Comparison of ENCODE assay signal across 8 mouse cellular contexts in genomic region chr5:35701042-35701441, GRCm38 (mm10). TPM values are rescaled to one million over a fixed set of nuclear protein-coding genes. Genes with fewer than 3 reads are reported as not detected.
DNase-seq lines count a peak whose midpoint lies in the region; ATAC-seq and TF ChIP-seq lines count a peak whose summit lies in the region.

No protein-coding gene starts in this region.

- DNase-seq in heart, adult 18-20 months, result peak; percentile 69 to 85
- DNase-seq in heart, embryonic 10.5 days (ENCODE audit: low spot score), result no peak
- peak; percentile 87 for DNase-seq in adipocyte (ENCODE audit: low spot score)
- peak; percentile 76 to 80 for DNase-seq in heart, postnatal 36 days
- DNase-seq in left cerebral cortex, adult 11 months (ENCODE audit: low spot score), result peak; percentile 43
- peak; percentile 42 for DNase-seq in midbrain, postnatal 0 days (ENCODE audit: low spot score)
- DNase-seq in stomach, postnatal 0 days (ENCODE audit: low spot score), result peak; percentile 80

- H3K27ac ChIP-seq in heart, embryonic 10.5 days, result no peak overlapping the region
- H3K27ac ChIP-seq in cortical plate, adult 2 months (ENCODE audit: insufficient read depth, low read length), result no peak overlapping the region
- no peak overlapping the region for H3K27ac ChIP-seq in midbrain, postnatal 0 days (ENCODE audit: low read depth, low read length)
- H3K27ac ChIP-seq in stomach, postnatal 0 days (replicated peaks), result no peak overlapping the region

- H3K36me3 ChIP-seq in heart, embryonic 10.5 days, result peaks cover 16% of the 10 kb centered on the region; the same call in 1 of the 2 replicates
- no peaks in the 10 kb centered on the region for H3K36me3 ChIP-seq in midbrain, postnatal 0 days (ENCODE audit: insufficient read depth, low read length)
- no peaks in the 10 kb centered on the region for H3K36me3 ChIP-seq in stomach, postnatal 0 days (ENCODE audit: control insufficient read depth, insufficient read depth, low read length)

- peak; percentile 92 for TF ChIP-seq CTCF in cortical plate, adult 2 months (IDR thresholded peaks at IDR 0.05; ENCODE audit: extremely low read depth, insufficient read depth, low read length)
- TF ChIP-seq CTCF in midbrain, postnatal 0 days (IDR thresholded peaks at IDR 0.05), result peak; percentile 73
- TF ChIP-seq CTCF in stomach, postnatal 0 days (IDR thresholded peaks at IDR 0.05; ENCODE audit: low read depth), result peak; percentile 92

- TF ChIP-seq POLR2A in cortical plate, adult 2 months (IDR thresholded peaks at IDR 0.05; ENCODE audit: extremely low read depth, insufficient read depth, low read length), result no peak

- TF ChIP-seq EP300 in stomach, postnatal 0 days (optimal IDR thresholded peaks at IDR 0.05), result no peak

- no peak overlapping the region for H3K9ac ChIP-seq in midbrain, postnatal 0 days (replicated peaks; ENCODE audit: low read length, poor library complexity, severe bottlenecking)
- H3K9ac ChIP-seq in stomach, postnatal 0 days (ENCODE audit: low read length), result no peak overlapping the region

- 44% methylated on average over 6 of the region's 6 CpGs for WGBS in heart, embryonic 10.5 days
- WGBS in midbrain, postnatal 0 days, result 52% methylated on average over 6 of the region's 6 CpGs
- 50% methylated on average over 6 of the region's 6 CpGs for WGBS in stomach, postnatal 0 days

- no peak for ATAC-seq in midbrain, postnatal 0 days (ENCODE audit: low FRiP score)
- ATAC-seq in stomach, postnatal 0 days (ENCODE audit: low FRiP score, low TSS enrichment), result peak; percentile 52; the same call in 1 of the 2 replicates

- H3K4me2 ChIP-seq in midbrain, postnatal 0 days (ENCODE audit: low read depth, low read length, poor library complexity, severe bottlenecking), result no peak overlapping the region
- no peak overlapping the region for H3K4me2 ChIP-seq in stomach, postnatal 0 days (replicated peaks; ENCODE audit: low read depth)

- no peaks in the 10 kb centered on the region for H3K4me1 ChIP-seq in heart, embryonic 10.5 days
- H3K4me1 ChIP-seq in cortical plate, adult 2 months (ENCODE audit: control insufficient read depth, insufficient read depth, low read length), result no peaks in the 10 kb centered on the region
- no peaks in the 10 kb centered on the region for H3K4me1 ChIP-seq in midbrain, postnatal 0 days (ENCODE audit: insufficient read depth, low read length)
- no peaks in the 10 kb centered on the region for H3K4me1 ChIP-seq in stomach, postnatal 0 days (replicated peaks; ENCODE audit: control insufficient read depth, insufficient read depth)

- H3K4me3 ChIP-seq in heart, embryonic 10.5 days, result no peak overlapping the region
- no peak overlapping the region for H3K4me3 ChIP-seq in cortical plate, adult 2 months (ENCODE audit: insufficient read depth, low read length)
- no peak overlapping the region for H3K4me3 ChIP-seq in midbrain, postnatal 0 days (ENCODE audit: low read depth, low read length)
- H3K4me3 ChIP-seq in stomach, postnatal 0 days (ENCODE audit: low read depth, low read length), result no peak overlapping the region

- no peaks in the 10 kb centered on the region for H3K9me3 ChIP-seq in heart, embryonic 10.5 days
- H3K9me3 ChIP-seq in midbrain, postnatal 0 days (ENCODE audit: low read length), result no peaks in the 10 kb centered on the region
- H3K9me3 ChIP-seq in stomach, postnatal 0 days (ENCODE audit: control insufficient read depth, low read length), result no peaks in the 10 kb centered on the region

- H3K27me3 ChIP-seq in heart, embryonic 10.5 days (ENCODE audit: insufficient read depth, poor library complexity, severe bottlenecking), result peaks cover 45% of the 10 kb centered on the region; the same call in 1 of the 2 replicates
- no peaks in the 10 kb centered on the region for H3K27me3 ChIP-seq in midbrain, postnatal 0 days (ENCODE audit: insufficient read depth, low read length)
- no peaks in the 10 kb centered on the region for H3K27me3 ChIP-seq in stomach, postnatal 0 days (ENCODE audit: control insufficient read depth, insufficient read depth, low read length)

- intact Hi-C loops in heart, postnatal 36 days (cut with DNase I), result loop anchor here (1.0 kb wide), 1 partner anchor 54 kb away; no protein-coding TSS in a partner anchor

RNA-seq across cellular contexts. Expression of gene Htra3, which starts 21.5 kb away (rescaled TPM):
- 10 to 100 TPM; 73.5 to 83.6 TPM for total RNA-seq in heart, adult 18-20 months (2021)
- polyA plus RNA-seq in heart, embryonic 10.5 days (2016; fragmentation: Nextera tagmentation; extraction: Ambion mirVana), result 4.6 and 7.2 TPM in 2 replicates
- polyA plus RNA-seq in cortical plate, adult 2 months (2012; rRNA removed), result 6.5 and 6.9 TPM in 2 replicates
- total RNA-seq in heart, postnatal 36 days (2021), result 100 to 1,000 TPM; 105 to 136 TPM
- 19.9 and 26.3 TPM in 2 replicates for total RNA-seq in midbrain, postnatal 0 days (2014; rRNA removed)
- 20.9 and 22.0 TPM in 2 replicates for polyA plus RNA-seq in midbrain, postnatal 0 days (2015; fragmentation: Nextera tagmentation; extraction: Ambion mirVana)
- 39.4 and 47.5 TPM in 2 replicates for polyA plus RNA-seq in stomach, postnatal 0 days (2015; fragmentation: Nextera tagmentation; extraction: Ambion mirVana)

RNA-seq across cellular contexts. Expression of gene Sh3tc1, which starts 38.7 kb away (rescaled TPM):
- total RNA-seq in heart, adult 18-20 months (2021), result 10 to 100 TPM in 1 of 2 experiments, 1 to 10 TPM in 1; 8.2 to 10.3 TPM
- polyA plus RNA-seq in heart, embryonic 10.5 days (2016; fragmentation: Nextera tagmentation; extraction: Ambion mirVana), result 7.8 and 13.1 TPM in 2 replicates
- 1.2 and 1.4 TPM in 2 replicates for polyA plus RNA-seq in cortical plate, adult 2 months (2012; rRNA removed)
- 1 to 10 TPM; 7.0 to 9.9 TPM for total RNA-seq in heart, postnatal 36 days (2021)
- 1.9 and 3.6 TPM in 2 replicates for total RNA-seq in midbrain, postnatal 0 days (2014; rRNA removed)
- 1.8 TPM in 2 replicates for polyA plus RNA-seq in midbrain, postnatal 0 days (2015; fragmentation: Nextera tagmentation; extraction: Ambion mirVana)
- 2.8 and 3.2 TPM in 2 replicates for polyA plus RNA-seq in stomach, postnatal 0 days (2015; fragmentation: Nextera tagmentation; extraction: Ambion mirVana)

RNA-seq across cellular contexts. Expression of gene Ablim2, which starts 56.6 kb away (rescaled TPM):
- total RNA-seq in heart, adult 18-20 months (2021), result 10 to 100 TPM; 21.4 to 24.4 TPM
- polyA plus RNA-seq in heart, embryonic 10.5 days (2016; fragmentation: Nextera tagmentation; extraction: Ambion mirVana), result 1.7 and 2.6 TPM in 2 replicates
- 145 and 176 TPM in 2 replicates for polyA plus RNA-seq in cortical plate, adult 2 months (2012; rRNA removed)
- 10 to 100 TPM; 20.7 to 21.0 TPM for total RNA-seq in heart, postnatal 36 days (2021)
- total RNA-seq in midbrain, postnatal 0 days (2014; rRNA removed), result 44.9 and 51.4 TPM in 2 replicates
- polyA plus RNA-seq in midbrain, postnatal 0 days (2015; fragmentation: Nextera tagmentation; extraction: Ambion mirVana), result 31.7 and 32.2 TPM in 2 replicates
- 1.3 and 1.5 TPM in 2 replicates for polyA plus RNA-seq in stomach, postnatal 0 days (2015; fragmentation: Nextera tagmentation; extraction: Ambion mirVana)
